Mouse (Mus musculus) stomach, embryonic 16.5 days (tissue): ENCODE measurements around the gene Lsmem1. TPM values are rescaled to one million over a fixed set of nuclear protein-coding genes. Genes with fewer than 3 reads are reported as not detected.
"Not testable (repeated sequence)": the region's sequence is repeated elsewhere in the genome, so short reads cannot be mapped to it uniquely, and the experiment has no call there.

Experiments
- ATAC-seq: fragments of 200-750 bp; cut with Nextera tagmentation; 2 replicates; pipeline ENCODE4 v1.8.0; 2017; ENCODE audit warnings: moderate number of reproducible peaks, moderate TSS enrichment; ENCODE audit not compliant: insufficient read depth, low FRiP score
- H3K27ac ChIP-seq: fragments of 300-500 bp; sonication (generic); 2 replicates; pipeline ENCODE4 v1.5.1; 2014; ENCODE audit warnings: low read length
- H3K27me3 ChIP-seq: fragments of 300-500 bp; sonication (generic); 2 replicates; pipeline ENCODE4 v1.6.1; 2014; ENCODE audit warnings: low read length, control low read depth, mixed read lengths; ENCODE audit not compliant: control insufficient read depth, insufficient read depth
- H3K36me3 ChIP-seq: fragments of 300-500 bp; sonication (generic); 2 replicates; pipeline ENCODE4 v1.6.1; 2014; ENCODE audit warnings: low read length; ENCODE audit not compliant: control insufficient read depth, insufficient read depth
- H3K4me1 ChIP-seq: fragments of 300-500 bp; sonication (generic); 2 replicates; pipeline ENCODE4 v1.6.1; 2014; ENCODE audit warnings: low read length, control low read depth, mixed read lengths; ENCODE audit not compliant: control insufficient read depth, insufficient read depth
- H3K4me2 ChIP-seq: fragments of 300-500 bp; sonication (generic); 2 replicates; pipeline ENCODE4 v1.6.1; 2014; ENCODE audit warnings: low read depth, low read length, mixed read lengths
- H3K4me3 ChIP-seq: fragments of 300-500 bp; sonication (generic); replicated peaks from 2 replicates; pipeline ENCODE4 v1.5.1; 2014; ENCODE audit warnings: mild to moderate bottlenecking, low read length
- H3K9ac ChIP-seq: fragments of 300-500 bp; sonication (generic); 2 replicates; pipeline ENCODE4 v1.6.1; 2014; ENCODE audit warnings: low read length
- H3K9me3 ChIP-seq: fragments of 300-500 bp; sonication (generic); replicated peaks from 2 replicates; pipeline ENCODE4 v1.6.1; 2016; ENCODE audit warnings: low read length, control low read depth; ENCODE audit not compliant: control insufficient read depth
- WGBS: fragments of 180-500 bp; shearing (Covaris S2); extraction: QIAGEN DNeasy Blood & Tissue Kit; methylation state at CpG from one replicate; pipeline ENCODE4 v1.1.7; 2014; 5-methylcytosine and 5-hydroxymethylcytosine counted together
- polyA plus RNA-seq: library from polyadenylated mRNA; unstranded; fragments of >200 nt; fragmentation: Nextera tagmentation; extraction: Ambion mirVana; gene quantifications from 2 replicates; pipeline ENCODE4 v1.2.1, GENCODE M21; 2015

The Lsmem1 gene
- polyA plus RNA-seq, 1 experiment from 2014 or later, result 0.68 TPM

- no peaks in the 10 kb centered on the region for H3K9me3 ChIP-seq
- ATAC-seq, result no peak
- WGBS, result 44% methylated on average over 7 of the region's 7 CpGs
- no peak overlapping the region for H3K4me3 ChIP-seq
- no peak overlapping the region for H3K9ac ChIP-seq
- no peak overlapping the region for H3K27ac ChIP-seq
- 0 out of 2 replicates have a peak, but pooled peaks cover 6% of the 10 kb centered on the region for H3K36me3 ChIP-seq
- no peak overlapping the region for H3K4me2 ChIP-seq
- no peaks in the 10 kb centered on the region for H3K4me1 ChIP-seq
- H3K27me3 ChIP-seq, result no peaks in the 10 kb centered on the region
These were observed 609 bp upstream of the Lsmem1 start for GRCm38 (mm10) chr12:40199795-40200402.

- no peak overlapping the region for H3K27ac ChIP-seq
- WGBS, result 83% methylated on average over 9 of the region's 9 CpGs
- H3K9ac ChIP-seq, result no peak overlapping the region
- H3K9me3 ChIP-seq, result no peaks in the 10 kb centered on the region
- H3K4me2 ChIP-seq, result no peak overlapping the region
- 0 out of 2 replicates have a peak, but pooled peaks cover under 1% of the 10 kb centered on the region for H3K36me3 ChIP-seq
- no peaks in the 10 kb centered on the region for H3K4me1 ChIP-seq
- H3K27me3 ChIP-seq, result no peaks in the 10 kb centered on the region
- H3K4me3 ChIP-seq, result no peak overlapping the region
- ATAC-seq, result no peak
These were observed 863 bp downstream of the Lsmem1 start for GRCm38 (mm10) chr12:40198427-40198826.

- no peak for ATAC-seq
- Histone ChIP-seq H3K9me3 (no peaks in the 10 kb centered on the region), H3K27me3 (no peaks in the 10 kb centered on the region), H3K4me1 (no peaks in the 10 kb centered on the region), H3K4me3 (no peak overlapping the region), H3K9ac (no peak overlapping the region), H3K27ac (no peak overlapping the region), H3K36me3 (no peaks in the 10 kb centered on the region), H3K4me2 (no peak overlapping the region)
- WGBS, result 85% methylated on average over 5 of the region's 5 CpGs
These were observed 1.3 kb downstream of the Lsmem1 start for GRCm38 (mm10) chr12:40198019-40198418.

- ATAC-seq, result no peak
- Histone ChIP-seq H3K4me3 (no peak overlapping the region), H3K36me3 (no peaks in the 10 kb centered on the region), H3K27me3 (no peaks in the 10 kb centered on the region), H3K4me1 (no peaks in the 10 kb centered on the region), H3K9ac (no peak overlapping the region), H3K9me3 (no peaks in the 10 kb centered on the region), H3K27ac (no peak overlapping the region), H3K4me2 (no peak overlapping the region)
These were observed 1.8 kb downstream of the Lsmem1 start for GRCm38 (mm10) chr12:40197511-40197910.

- Histone ChIP-seq H3K4me2 (no peak overlapping the region), H3K4me3 (no peak overlapping the region), H3K9ac (no peak overlapping the region), H3K27ac (no peak overlapping the region), H3K36me3 (no peaks in the 10 kb centered on the region), H3K27me3 (no peaks in the 10 kb centered on the region), H3K9me3 (0 out of 2 replicates have a peak, but pooled peaks cover 2% of the 10 kb centered on the region), H3K4me1 (no peaks in the 10 kb centered on the region)
- WGBS, result 88% methylated on average over 3 of the region's 3 CpGs
- no peak for ATAC-seq
These were observed 13.8 kb downstream of the Lsmem1 start for GRCm38 (mm10) chr12:40185474-40185873.

GRCm38 (mm10) chr12:40177089-40177488, 22.2 kb downstream of the Lsmem1 start:
- ATAC-seq, result no peak
- no peak overlapping the region for H3K4me3 ChIP-seq

GRCm38 (mm10) chr12:40176158-40176557, 23.1 kb downstream of the Lsmem1 start:
- no peak overlapping the region for H3K9ac ChIP-seq
- 66% methylated on average over 2 of the region's 2 CpGs for WGBS
- ATAC-seq, result no peak

More at GRCm38 (mm10) chr12:40177089-40177488, 22.2 kb downstream of the Lsmem1 start:
- Histone ChIP-seq H3K9ac (no peak overlapping the region), H3K4me1 (no peaks in the 10 kb centered on the region), H3K27me3 (no peaks in the 10 kb centered on the region), H3K36me3 (no peaks in the 10 kb centered on the region), H3K9me3 (0 out of 2 replicates have a peak, but pooled peaks cover 3% of the 10 kb centered on the region), H3K27ac (no peak overlapping the region), H3K4me2 (no peak overlapping the region)
- WGBS, result 60% methylated on average over 6 of the region's 6 CpGs

GRCm38 (mm10) chr12:40175171-40175570, 24.1 kb downstream of the Lsmem1 start:
- not testable (repeated sequence) for H3K36me3 ChIP-seq, H3K27me3 ChIP-seq, H3K9me3 ChIP-seq, ATAC-seq, H3K4me1 ChIP-seq, H3K27ac ChIP-seq, H3K9ac ChIP-seq, H3K4me3 ChIP-seq, H3K4me2 ChIP-seq
- 27% methylated on average over 1 of the region's 1 CpGs for WGBS

More at GRCm38 (mm10) chr12:40176158-40176557, 23.1 kb downstream of the Lsmem1 start:
- 0 out of 2 replicates have a peak, but pooled peaks cover 3% of the 10 kb centered on the region for H3K9me3 ChIP-seq
- H3K27ac ChIP-seq, result no peak overlapping the region
- H3K27me3 ChIP-seq, result no peaks in the 10 kb centered on the region
- H3K4me2 ChIP-seq, result no peak overlapping the region
- no peaks in the 10 kb centered on the region for H3K36me3 ChIP-seq
- no peak overlapping the region for H3K4me3 ChIP-seq
- no peaks in the 10 kb centered on the region for H3K4me1 ChIP-seq

GRCm38 (mm10) chr12:40171637-40172036, 27.7 kb downstream of the Lsmem1 start:
- Histone ChIP-seq H3K9ac (no peak overlapping the region), H3K4me3 (no peak overlapping the region), H3K27ac (no peak overlapping the region), H3K36me3 (no peaks in the 10 kb centered on the region), H3K27me3 (no peaks in the 10 kb centered on the region), H3K4me1 (no peaks in the 10 kb centered on the region), H3K9me3 (no peaks in the 10 kb centered on the region), H3K4me2 (no peak overlapping the region)
- whole genome bisulfite sequencing, result 68% methylated on average over 2 of the region's 2 CpGs
- no peak for ATAC-seq
